Mouse (Mus musculus) liver, adult 2 months (tissue): ENCODE results near the gene Itgb6. TPM values are rescaled to one million over a fixed set of nuclear protein-coding genes. Genes with fewer than 3 reads are reported as not detected.

Experiments used
- DNase-seq: peaks from one replicate; pipeline ENCODE4 v3.0.0-alpha.2; 2011; ENCODE audit warnings: low read depth, low spot score; ENCODE audit errors: extremely low read depth
- H3K27ac ChIP-seq: fragments of 200-500 bp; replicated peaks from 2 replicates; pipeline ENCODE4 v1.5.1; 2012; ENCODE audit warnings: low read depth, mild to moderate bottlenecking, control low read depth, inconsistent platforms, low read length; ENCODE audit not compliant: insufficient read depth
- H3K27me3 ChIP-seq: fragments of 200-500 bp; 2 replicates; pipeline ENCODE4 v1.6.1; 2012; ENCODE audit warnings: mild to moderate bottlenecking, moderate library complexity, low read length, inconsistent platforms; ENCODE audit not compliant: control insufficient read depth, insufficient read depth
- H3K36me3 ChIP-seq: fragments of 200-500 bp; 2 replicates; pipeline ENCODE4 v1.6.1; 2012; ENCODE audit warnings: low read length, inconsistent platforms; ENCODE audit not compliant: control insufficient read depth, insufficient read depth
- H3K4me1 ChIP-seq: fragments of 200-500 bp; 2 replicates; pipeline ENCODE4 v1.6.1; 2011; ENCODE audit warnings: low read length; ENCODE audit not compliant: control insufficient read depth, insufficient read depth
- H3K4me3 ChIP-seq: fragments of 200-500 bp; 2 replicates; pipeline ENCODE4 v1.5.1; 2011; ENCODE audit warnings: low read depth, mild to moderate bottlenecking, control low read depth, low read length, moderate library complexity; ENCODE audit not compliant: insufficient read depth
- H3K79me2 ChIP-seq: fragments of 200-500 bp; 2 replicates; pipeline ENCODE4 v1.6.1; 2012; ENCODE audit warnings: inconsistent platforms, mild to moderate bottlenecking, low read length, moderate library complexity; ENCODE audit not compliant: control insufficient read depth, insufficient read depth
- H3K9ac ChIP-seq: fragments of 200-500 bp; 2 replicates; pipeline ENCODE4 v1.6.1; 2012; ENCODE audit warnings: low read depth, mild to moderate bottlenecking, control low read depth, inconsistent platforms, low read length
- CTCF ChIP-seq: fragments of 200-500 bp; IDR thresholded peaks from 2 replicates; pipeline ENCODE4 v1.5.1; 2011; ENCODE audit warnings: low read depth, low read length, control low read depth
- POLR2A ChIP-seq: fragments of 200-500 bp; IDR thresholded peaks from 2 replicates; pipeline ENCODE4 v1.6.1; 2011; ENCODE audit warnings: low read length, control low read depth; ENCODE audit not compliant: insufficient read depth; ENCODE audit errors: extremely low read depth
- WGBS: fragments of 180-500 bp; shearing (Covaris S2); methylation state at CpG from one replicate; pipeline ENCODE4 v1.1.7; 2018; 5-methylcytosine and 5-hydroxymethylcytosine counted together
- polyA plus RNA-seq: library from polyadenylated mRNA; depleted of rRNA; stranded (reverse); fragments of >200 nt; gene quantifications from 2 replicates; pipeline ENCODE4 v1.2.3, GENCODE M21; 2012
- total RNA-seq: library from RNA; depleted of rRNA; stranded (reverse); fragments of >200 nt; gene quantifications from 2 replicates; pipeline ENCODE4 v1.2.3, GENCODE M21; 2014

The Itgb6 gene
- total and polyA plus RNA-seq, 2 experiments: 0.28 TPM; not detected in 1

DNA sequence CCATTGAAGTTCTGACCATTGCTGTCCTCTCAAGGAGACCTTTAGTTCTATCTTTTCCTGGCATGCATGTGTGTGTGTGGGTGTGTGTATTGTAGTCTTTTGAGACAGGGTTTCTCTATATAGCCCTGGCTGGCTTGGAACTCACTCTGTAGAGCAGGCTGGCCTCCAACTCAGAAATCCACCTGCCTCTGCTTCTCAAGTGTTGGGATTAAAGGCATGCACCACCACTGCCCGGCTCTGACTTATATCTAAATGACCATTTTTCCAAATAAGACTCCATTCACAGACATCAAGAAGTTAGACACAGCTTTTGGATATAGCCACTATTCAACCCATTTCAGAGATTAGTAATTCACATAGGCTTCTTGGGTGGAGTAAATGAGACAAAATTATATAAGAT is 34.3 kb downstream of the Itgb6 start:
- 88% methylated on average over 1 of the region's 1 CpGs for WGBS
- no peaks in the 10 kb centered on the region for H3K79me2 ChIP-seq
- H3K4me1 ChIP-seq: no peaks in the 10 kb centered on the region

DNA sequence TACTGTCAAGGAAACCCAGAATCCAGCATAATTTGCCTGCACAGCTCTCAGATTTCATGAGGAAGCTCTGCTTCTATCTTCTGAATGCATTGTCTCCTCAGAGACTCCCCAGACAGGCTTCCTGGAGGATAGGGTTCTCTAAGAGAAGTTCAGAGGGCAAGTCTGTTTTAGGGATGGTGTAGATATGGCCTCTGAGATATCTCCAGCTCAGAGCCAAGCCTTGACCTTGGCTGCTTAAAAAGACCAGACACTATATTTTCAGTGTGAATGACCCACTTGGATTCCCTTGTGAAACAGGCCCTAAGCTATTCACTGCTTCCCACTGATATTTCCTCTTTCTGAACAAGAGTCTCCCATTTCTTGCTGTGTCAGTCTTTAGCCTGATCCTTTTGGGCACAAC is 36.5 kb downstream of the Itgb6 start:
- Histone ChIP-seq H3K27me3 (no peaks in the 10 kb centered on the region), H3K36me3 (no peaks in the 10 kb centered on the region), H3K79me2 (no peaks in the 10 kb centered on the region), H3K4me1 (no peaks in the 10 kb centered on the region), H3K27ac (no peak overlapping the region), H3K4me3 (no peak overlapping the region), H3K9ac (no peak overlapping the region)
- peak; percentile 40 for DNase-seq
- no peak for TF ChIP-seq CTCF
- TF ChIP-seq POLR2A: no peak

More for the DNA sequence above, 34.3 kb downstream of the Itgb6 start:
- no peak overlapping the region for H3K27ac ChIP-seq
- no peaks in the 10 kb centered on the region for H3K27me3 ChIP-seq
- no peak overlapping the region for H3K9ac ChIP-seq
- no peak for DNase-seq
- TF ChIP-seq POLR2A (no peak), CTCF (no peak)
- no peaks in the 10 kb centered on the region for H3K36me3 ChIP-seq
- no peak overlapping the region for H3K4me3 ChIP-seq

DNA sequence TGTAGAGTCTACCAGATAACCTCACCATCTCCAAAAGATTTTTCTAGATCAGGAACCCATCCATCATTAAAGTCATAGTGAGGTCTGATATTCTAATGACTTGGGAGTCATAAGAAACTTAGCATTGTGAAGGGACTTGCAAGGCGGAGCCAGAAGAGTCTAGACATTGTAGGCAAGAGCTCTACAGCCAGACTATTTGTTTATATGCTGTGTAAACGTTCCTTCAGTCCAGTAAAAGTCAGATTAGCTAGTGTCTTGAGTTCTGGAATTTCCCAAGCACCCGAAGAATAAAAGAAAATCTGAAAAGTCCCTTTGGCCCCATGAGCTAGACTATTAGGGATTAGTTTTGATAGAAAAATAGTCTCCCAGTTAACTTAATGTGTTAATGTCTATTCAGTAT is 38.3 kb downstream of the Itgb6 start:
- no peaks in the 10 kb centered on the region for H3K27me3 ChIP-seq
- no peaks in the 10 kb centered on the region for H3K4me1 ChIP-seq
- WGBS: 69% methylated on average over 3 of the region's 3 CpGs
- H3K36me3 ChIP-seq: no peaks in the 10 kb centered on the region
- no peak overlapping the region for H3K4me3 ChIP-seq
- no peak for TF ChIP-seq CTCF
- no peak for TF ChIP-seq POLR2A
- H3K27ac ChIP-seq: no peak overlapping the region
- no peak overlapping the region for H3K9ac ChIP-seq
- peak; percentile 20 for DNase-seq
- no peaks in the 10 kb centered on the region for H3K79me2 ChIP-seq

DNA sequence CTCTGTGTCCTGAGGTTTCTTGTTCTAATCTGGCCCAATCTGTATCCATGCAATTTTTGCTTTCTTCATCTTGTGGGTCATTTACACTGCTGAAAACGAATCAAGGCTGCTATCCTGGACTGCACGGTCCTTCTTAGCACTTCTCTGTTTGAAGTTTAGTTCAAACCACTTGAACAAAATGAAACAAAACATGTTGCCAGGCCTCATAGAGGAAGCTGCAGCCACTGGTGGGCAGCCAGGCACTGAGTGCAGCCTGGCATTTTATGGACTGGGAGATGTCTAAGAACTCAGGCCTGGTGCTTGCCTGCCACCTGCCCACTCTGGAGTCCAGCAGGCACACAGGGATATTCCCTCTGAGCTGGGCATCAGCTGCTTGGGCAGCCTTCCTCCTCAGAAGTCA is 39.9 kb downstream of the Itgb6 start:
- no peak overlapping the region for H3K9ac ChIP-seq
- H3K4me1 ChIP-seq: no peaks in the 10 kb centered on the region
- no peaks in the 10 kb centered on the region for H3K36me3 ChIP-seq
- no peaks in the 10 kb centered on the region for H3K27me3 ChIP-seq
- no peaks in the 10 kb centered on the region for H3K79me2 ChIP-seq
- DNase-seq: no peak
- 77% methylated on average over 2 of the region's 2 CpGs for WGBS
- H3K27ac ChIP-seq: no peak overlapping the region
- H3K4me3 ChIP-seq: no peak overlapping the region
- TF ChIP-seq POLR2A (no peak), CTCF (no peak)

DNA sequence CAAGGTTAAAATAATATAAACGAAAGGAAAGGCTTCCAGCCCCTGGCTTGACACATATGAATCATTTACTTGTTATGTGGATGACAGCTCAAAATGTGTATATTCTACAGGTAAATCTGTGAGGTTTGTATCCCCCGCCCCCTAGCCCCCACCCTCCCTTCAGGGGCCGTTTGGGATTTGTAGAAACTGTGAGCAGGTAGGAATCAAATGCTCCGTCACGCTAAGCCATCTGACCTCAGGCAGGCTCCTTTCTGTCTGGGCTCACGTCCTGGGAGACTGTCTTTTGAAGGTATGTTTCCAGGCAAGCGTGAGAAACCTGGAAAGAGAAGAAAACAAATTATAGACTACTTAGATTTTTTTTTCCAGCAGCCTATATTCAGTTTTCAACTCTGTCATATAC is 48.0 kb downstream of the Itgb6 start:
- no peak overlapping the region for H3K27ac ChIP-seq
- 74% methylated on average over 7 of the region's 7 CpGs for WGBS
- H3K79me2 ChIP-seq: no peaks in the 10 kb centered on the region
- no peaks in the 10 kb centered on the region; the same call in 1 of the 2 replicates for H3K27me3 ChIP-seq
- no peak overlapping the region for H3K9ac ChIP-seq
- H3K4me1 ChIP-seq: no peaks in the 10 kb centered on the region
- H3K4me3 ChIP-seq: no peak overlapping the region
- DNase-seq: no peak
- TF ChIP-seq POLR2A (no peak), CTCF (no peak)
- H3K36me3 ChIP-seq: no peaks in the 10 kb centered on the region

DNA sequence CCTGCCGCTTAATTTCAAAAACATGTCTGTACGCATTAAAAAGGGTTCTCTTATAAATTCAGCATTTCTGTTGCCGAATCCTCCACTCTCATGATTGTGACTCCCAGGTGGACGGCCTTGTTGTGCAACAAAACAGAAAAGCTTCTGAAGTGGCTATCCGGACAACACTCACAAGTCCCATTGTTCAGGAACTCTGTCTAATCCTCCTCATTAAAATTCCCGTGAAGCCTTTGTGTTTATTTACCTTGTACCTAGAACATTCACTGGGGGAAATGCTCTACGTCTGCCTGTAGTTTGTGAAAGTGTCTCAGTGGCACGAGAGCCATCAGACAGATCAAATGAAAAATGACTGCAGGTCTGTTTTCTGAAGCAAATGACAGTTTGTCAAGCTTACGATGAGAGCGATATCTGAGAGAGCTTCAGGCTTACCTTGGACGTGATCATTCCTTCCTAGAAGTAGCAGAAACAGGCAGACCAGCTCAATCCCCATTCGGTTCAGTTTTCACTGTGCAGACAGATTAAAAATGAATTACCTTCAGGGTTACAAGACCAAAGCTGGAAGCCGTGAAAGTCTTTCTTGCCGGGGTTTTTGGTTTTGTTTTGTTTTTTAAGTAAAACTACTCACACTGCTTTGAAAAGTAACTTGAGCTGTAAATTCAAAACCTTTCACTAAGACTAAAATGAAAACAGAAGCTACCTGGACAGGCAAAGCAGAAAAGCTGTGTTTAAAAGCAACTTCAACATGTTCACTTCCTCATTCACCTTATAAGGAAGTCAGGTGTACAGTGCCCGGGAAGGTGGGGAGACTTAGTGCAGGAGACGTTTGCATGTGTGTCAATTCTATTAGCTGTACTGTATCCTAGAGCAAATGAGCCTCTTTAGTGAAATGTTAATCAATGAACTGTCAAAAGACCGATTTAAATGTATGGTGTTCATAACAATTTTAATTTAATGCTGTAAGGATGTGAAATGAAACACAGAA is 49.2 kb downstream of the Itgb6 start:
- no peak for DNase-seq
- Histone ChIP-seq H3K36me3 (no peaks in the 10 kb centered on the region), H3K4me3 (no peak overlapping the region), H3K27me3 (no peaks in the 10 kb centered on the region; the same call in 1 of the 2 replicates), H3K27ac (no peak overlapping the region), H3K9ac (no peak overlapping the region), H3K79me2 (no peaks in the 10 kb centered on the region), H3K4me1 (no peaks in the 10 kb centered on the region)
- 68% methylated on average over 17 of the region's 17 CpGs for WGBS
- no peak for TF ChIP-seq CTCF
- no peak for TF ChIP-seq POLR2A
